Mouse (Mus musculus): Measurements from ENCODE around the gene Cd248. TPM values are rescaled to one million over a fixed set of nuclear protein-coding genes. Genes with fewer than 3 reads are reported as not detected.

The Cd248 gene
- polyA plus RNA-seq, 1 experiment from 2014 or later = 26.3 TPM

DNA sequence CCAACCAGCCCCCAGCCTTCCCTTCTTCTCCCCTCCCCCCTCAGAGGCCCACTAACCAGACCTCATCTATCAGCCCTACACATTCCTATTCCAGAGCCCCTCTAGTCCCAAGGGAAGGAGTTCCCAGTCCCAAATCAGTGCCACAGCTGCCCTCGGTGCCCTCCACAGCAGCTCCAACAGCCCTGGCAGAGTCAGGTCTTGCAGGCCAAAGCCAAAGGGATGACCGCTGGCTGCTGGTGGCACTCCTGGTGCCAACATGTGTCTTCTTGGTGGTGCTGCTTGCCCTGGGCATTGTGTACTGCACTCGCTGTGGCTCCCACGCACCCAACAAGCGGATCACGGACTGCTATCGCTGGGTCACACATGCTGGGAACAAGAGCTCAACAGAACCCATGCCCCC is 2.1 kb downstream of the Cd248 start:
- H3K27ac ChIP-seq = no peak overlapping the region
- peaks cover 55% of the 10 kb centered on the region for H3K4me1 ChIP-seq
- WGBS = 81% methylated on average over 7 of the region's 7 CpGs
- H3K9me3 ChIP-seq = no peaks in the 10 kb centered on the region
- peak overlapping the region; percentile 86 for H3K4me2 ChIP-seq (replicated peaks)
- 0 out of 2 replicates have a peak overlapping the region, but pooled peaks have one; percentile 13 for H3K9ac ChIP-seq
- no peaks in the 10 kb centered on the region for H3K36me3 ChIP-seq
- H3K4me3 ChIP-seq = peak overlapping the region; percentile 9; the same call in 1 of the 2 replicates
- no peak for ATAC-seq (ENCODE audit: low FRiP score, low read depth)
- H3K27me3 ChIP-seq (replicated peaks) = peaks cover 57% of the 10 kb centered on the region

DNA sequence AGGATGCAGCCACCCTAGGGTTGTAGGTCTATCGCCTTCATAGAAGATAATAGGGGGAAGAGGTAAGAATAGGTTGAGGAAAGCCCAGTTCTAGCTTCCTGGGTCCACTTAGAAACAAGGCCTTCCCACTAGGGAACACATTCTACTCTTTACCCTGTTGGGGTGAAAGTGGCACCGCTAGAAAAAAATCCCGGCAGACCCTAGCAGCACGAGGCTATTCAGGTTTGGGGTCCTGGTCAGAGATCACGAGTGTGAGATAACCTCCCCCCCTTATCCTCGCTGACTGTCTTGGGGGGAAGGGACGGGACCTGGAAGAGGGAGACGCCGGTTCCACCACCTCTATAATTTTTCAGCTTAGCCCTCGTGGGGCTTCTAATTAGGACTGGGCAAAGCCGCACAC is 3.2 kb downstream of the Cd248 start:
- H3K9ac ChIP-seq = 0 out of 2 replicates have a peak overlapping the region, but pooled peaks have one; percentile 41
- H3K4me1 ChIP-seq = peaks cover 50% of the 10 kb centered on the region
- WGBS = 10% methylated on average over 11 of the region's 11 CpGs
- peak overlapping the region; percentile 39; the same call in 1 of the 2 replicates for H3K27ac ChIP-seq
- H3K36me3 ChIP-seq = no peaks in the 10 kb centered on the region
- H3K4me3 ChIP-seq = peak overlapping the region; percentile 35
- H3K27me3 ChIP-seq (replicated peaks) = peaks cover 52% of the 10 kb centered on the region
- H3K4me2 ChIP-seq (replicated peaks) = peak overlapping the region; percentile 86
- no peaks in the 10 kb centered on the region for H3K9me3 ChIP-seq
- ATAC-seq (ENCODE audit: low FRiP score, low read depth) = no peak

DNA sequence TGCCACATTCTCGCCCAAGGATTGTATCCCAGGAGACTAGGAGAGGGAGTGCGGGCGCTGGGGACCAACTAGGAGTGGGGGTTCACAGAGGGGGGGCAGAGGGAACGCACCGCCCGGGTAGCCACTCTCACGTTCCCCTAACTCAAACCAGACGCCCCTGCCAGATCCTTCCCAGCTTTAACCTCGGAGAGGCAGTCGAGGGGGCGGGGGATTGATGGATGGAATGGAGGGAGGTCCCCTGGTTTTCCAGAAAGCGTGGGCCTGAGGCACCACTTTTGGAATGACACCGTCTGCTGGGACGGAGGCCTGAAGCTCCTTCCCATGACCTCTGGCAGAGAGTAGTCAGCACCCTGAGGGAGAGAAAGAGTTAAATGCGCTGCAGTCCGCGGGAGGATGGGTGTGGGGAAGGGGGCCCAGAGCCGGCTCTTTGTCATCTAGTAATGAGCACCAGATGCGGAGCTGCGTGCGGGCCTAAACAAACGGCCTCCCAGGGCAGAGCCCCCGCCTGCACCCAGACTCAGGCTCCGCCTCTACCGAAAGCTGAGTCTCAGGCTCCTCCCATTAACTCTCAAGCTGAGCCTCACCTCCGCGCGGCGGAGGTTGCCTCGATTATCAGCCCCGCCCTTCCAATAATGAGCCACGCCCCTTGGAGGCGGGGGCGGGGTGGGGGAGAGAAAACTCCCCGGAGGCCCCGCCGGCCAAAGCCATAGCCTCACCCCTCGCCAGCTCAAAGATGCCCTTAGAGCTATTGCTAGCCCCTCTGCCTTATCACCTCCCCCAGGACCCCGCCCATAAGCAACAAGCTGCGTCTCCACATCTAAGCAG is 3.9 kb downstream of the Cd248 start:
- Histone ChIP-seq H3K9ac (peak overlapping the region; percentile 41; the same call in 1 of the 2 replicates), H3K4me1 (peaks cover 50% of the 10 kb centered on the region), H3K36me3 (no peaks in the 10 kb centered on the region), H3K4me3 (peak overlapping the region; percentile 35), H3K27ac (peak overlapping the region; percentile 39; the same call in 1 of the 2 replicates), H3K9me3 (no peaks in the 10 kb centered on the region), H3K4me2 (replicated peaks) (peak overlapping the region; percentile 86), H3K27me3 (replicated peaks) (peaks cover 48% of the 10 kb centered on the region)
- under 1% methylated on average over 40 of the region's 40 CpGs for WGBS
- peak; percentile 75 for ATAC-seq (ENCODE audit: low FRiP score, low read depth)

DNA sequence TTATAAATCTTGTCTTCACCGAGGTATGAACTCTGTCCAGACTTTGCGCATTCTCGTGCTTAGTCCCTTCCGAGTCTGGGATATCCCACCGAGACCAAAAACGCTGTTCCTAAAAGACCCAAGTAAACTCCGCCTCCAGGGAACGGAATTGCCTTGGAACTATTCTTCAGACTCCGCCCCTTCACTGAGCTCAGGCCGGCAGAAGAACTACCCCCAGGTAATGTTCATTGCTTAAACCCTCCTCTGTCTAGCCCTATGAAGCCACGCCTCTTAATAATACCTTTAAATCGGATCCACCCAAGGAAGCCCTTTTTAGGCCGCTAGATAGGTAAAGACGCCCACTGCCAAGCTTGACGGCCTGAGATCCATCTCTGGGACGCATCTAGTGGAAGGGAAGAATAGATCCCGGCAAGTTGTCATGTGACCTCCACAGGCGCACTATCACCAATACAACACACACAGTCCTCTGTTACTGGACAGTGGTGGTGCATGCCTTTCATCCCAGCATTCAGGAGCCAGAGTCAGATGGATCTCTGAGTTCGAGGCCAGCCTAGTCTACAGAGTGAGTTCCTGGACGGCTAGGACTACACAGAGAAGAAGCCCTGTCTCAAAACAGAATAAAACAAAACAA is 4.6 kb downstream of the Cd248 start:
- Histone ChIP-seq H3K4me2 (replicated peaks) (peak overlapping the region; percentile 86), H3K9me3 (no peaks in the 10 kb centered on the region), H3K27ac (no peak overlapping the region), H3K9ac (0 out of 2 replicates have a peak overlapping the region, but pooled peaks have one; percentile 41), H3K27me3 (replicated peaks) (peaks cover 41% of the 10 kb centered on the region), H3K36me3 (no peaks in the 10 kb centered on the region), H3K4me3 (peak overlapping the region; percentile 35), H3K4me1 (peaks cover 43% of the 10 kb centered on the region)
- peak; percentile 22; the same call in 1 of the 2 replicates for ATAC-seq (ENCODE audit: low FRiP score, low read depth)
- WGBS = 2% methylated on average over 20 of the region's 20 CpGs

DNA sequence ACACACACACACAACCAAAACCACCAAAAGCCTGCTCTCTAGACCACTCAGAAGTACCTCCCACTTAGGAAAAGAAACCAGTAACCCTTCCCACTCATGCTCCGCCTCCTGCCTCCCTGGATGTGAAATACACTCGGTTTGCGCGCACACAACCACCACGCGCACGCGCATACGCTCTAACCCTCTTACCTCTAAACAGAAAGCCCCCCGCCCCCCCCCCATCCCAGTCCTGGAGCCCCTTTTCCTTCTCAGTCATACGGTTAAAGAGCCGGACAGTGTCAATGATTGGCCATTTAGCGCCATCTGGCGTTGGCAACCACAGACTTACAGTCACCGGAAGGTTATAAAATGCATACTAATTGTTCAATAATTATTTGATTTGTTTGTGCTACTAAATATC is 5.2 kb downstream of the Cd248 start:
- Histone ChIP-seq H3K9ac (no peak overlapping the region), H3K27me3 (replicated peaks) (peaks cover 36% of the 10 kb centered on the region), H3K9me3 (no peaks in the 10 kb centered on the region), H3K36me3 (no peaks in the 10 kb centered on the region), H3K4me2 (replicated peaks) (peak overlapping the region; percentile 86), H3K27ac (no peak overlapping the region), H3K4me1 (peaks cover 37% of the 10 kb centered on the region), H3K4me3 (peak overlapping the region; percentile 35; the same call in 1 of the 2 replicates)
- no peak for ATAC-seq (ENCODE audit: low FRiP score, low read depth)
- WGBS = 2% methylated on average over 15 of the region's 15 CpGs

DNA sequence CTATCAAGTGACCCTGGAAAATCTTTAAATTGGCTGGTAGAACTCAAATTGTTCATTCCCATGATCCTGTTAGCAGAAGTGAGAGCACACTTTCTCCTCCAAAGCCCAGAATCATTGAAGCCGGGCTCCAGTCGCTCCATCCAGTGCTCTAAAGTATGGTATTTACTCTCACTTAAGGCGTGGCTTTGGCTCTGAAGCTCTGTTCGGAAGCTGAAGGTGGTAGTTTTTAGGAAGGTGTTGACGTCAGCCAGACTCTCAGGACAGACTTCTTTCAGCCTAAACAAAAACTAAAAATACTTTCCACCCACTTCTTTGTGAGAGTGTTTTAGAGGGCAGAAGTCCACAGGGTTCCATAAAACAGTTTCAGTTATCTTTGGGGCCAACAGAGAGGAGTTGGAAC is 5.6 kb downstream of the Cd248 start:
- WGBS = 43% methylated on average over 5 of the region's 5 CpGs
- Histone ChIP-seq H3K9ac (no peak overlapping the region), H3K4me1 (peaks cover 32% of the 10 kb centered on the region), H3K27ac (no peak overlapping the region), H3K27me3 (replicated peaks) (peaks cover 33% of the 10 kb centered on the region), H3K36me3 (no peaks in the 10 kb centered on the region), H3K9me3 (no peaks in the 10 kb centered on the region), H3K4me3 (no peak overlapping the region), H3K4me2 (replicated peaks) (no peak overlapping the region)
- ATAC-seq (ENCODE audit: low FRiP score, low read depth) = no peak

DNA sequence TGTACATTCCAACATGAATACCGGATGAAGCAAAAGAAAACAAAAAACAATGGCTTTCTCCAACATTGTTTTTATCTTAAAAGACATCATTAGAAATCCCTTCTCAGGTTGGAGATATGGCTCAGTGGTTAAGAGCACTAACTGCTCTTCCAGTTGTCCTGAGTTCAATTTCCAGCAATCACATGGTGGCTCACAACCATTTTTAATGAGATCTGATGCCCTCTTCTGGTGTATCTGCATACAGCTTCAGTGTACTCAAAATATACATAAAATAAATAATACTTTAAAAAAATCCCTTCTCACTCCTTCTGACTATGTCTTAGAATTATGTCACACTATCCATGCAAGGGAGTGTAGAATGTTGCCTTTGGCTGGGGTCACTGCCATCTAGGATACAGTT is 11.4 kb downstream of the Cd248 start:
- no peak overlapping the region for H3K4me2 ChIP-seq (replicated peaks)
- H3K9ac ChIP-seq = no peak overlapping the region
- 95% methylated on average over 1 of the region's 1 CpGs for WGBS
- H3K4me3 ChIP-seq = no peak overlapping the region
- peaks cover 52% of the 10 kb centered on the region for H3K27me3 ChIP-seq (replicated peaks)
- no peaks in the 10 kb centered on the region for H3K9me3 ChIP-seq
- no peaks in the 10 kb centered on the region for H3K4me1 ChIP-seq
- H3K27ac ChIP-seq = no peak overlapping the region
- H3K36me3 ChIP-seq = no peaks in the 10 kb centered on the region
- ATAC-seq (ENCODE audit: low FRiP score, low read depth) = no peak

DNA sequence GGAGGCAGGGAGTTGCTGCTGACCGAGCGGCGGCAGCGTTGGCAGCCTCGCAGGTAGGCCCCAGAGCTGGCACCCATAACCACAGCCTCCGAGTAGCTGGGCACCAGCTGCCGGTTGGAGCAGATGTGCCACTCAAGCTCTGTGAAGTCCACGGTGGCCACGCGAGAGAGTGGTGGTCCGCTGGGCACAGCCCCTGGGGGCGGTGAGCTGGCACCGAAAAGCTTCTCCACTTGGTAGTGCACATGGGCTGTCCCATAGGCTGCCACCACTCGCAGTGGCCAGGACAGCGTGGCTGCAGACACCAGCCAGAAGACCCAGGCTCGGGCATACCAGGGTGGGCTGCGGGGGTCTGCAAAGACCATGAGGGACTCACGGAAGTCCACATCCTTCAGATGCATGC is 14.1 kb downstream of the Cd248 start:
- Histone ChIP-seq H3K4me3 (no peak overlapping the region), H3K9me3 (no peaks in the 10 kb centered on the region), H3K36me3 (no peaks in the 10 kb centered on the region), H3K27ac (no peak overlapping the region), H3K9ac (no peak overlapping the region), H3K4me2 (replicated peaks) (no peak overlapping the region), H3K27me3 (replicated peaks) (peaks cover 71% of the 10 kb centered on the region), H3K4me1 (peaks cover 9% of the 10 kb centered on the region)
- ATAC-seq (ENCODE audit: low FRiP score, low read depth) = no peak
- WGBS = 69% methylated on average over 18 of the region's 18 CpGs

DNA sequence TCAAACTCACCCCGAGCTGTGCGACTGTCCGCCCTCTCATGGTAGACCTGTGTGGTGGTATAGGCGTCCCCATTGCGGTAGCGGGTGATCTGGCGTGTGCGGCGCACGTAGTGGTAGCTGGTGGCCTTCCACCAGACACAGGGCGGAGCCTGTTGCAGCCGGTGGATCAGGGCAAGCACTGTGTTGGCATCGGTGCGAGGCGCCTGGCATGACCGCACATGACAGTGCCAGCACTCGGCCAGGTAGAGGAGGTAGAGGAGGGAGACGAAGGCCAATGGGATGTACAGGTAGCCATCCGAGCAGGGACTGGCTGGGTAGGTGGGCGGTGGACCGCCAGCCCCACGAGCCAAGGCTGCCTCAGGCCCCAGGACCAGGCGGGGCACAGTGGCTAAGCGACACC is 14.7 kb downstream of the Cd248 start:
- H3K4me3 ChIP-seq = no peak overlapping the region
- no peak overlapping the region for H3K27ac ChIP-seq
- peaks cover 13% of the 10 kb centered on the region for H3K4me1 ChIP-seq
- no peaks in the 10 kb centered on the region for H3K9me3 ChIP-seq
- ATAC-seq (ENCODE audit: low FRiP score, low read depth) = no peak
- peaks cover 71% of the 10 kb centered on the region for H3K27me3 ChIP-seq (replicated peaks)
- no peak overlapping the region for H3K9ac ChIP-seq
- WGBS = 68% methylated on average over 24 of the region's 24 CpGs
- no peaks in the 10 kb centered on the region for H3K36me3 ChIP-seq
- H3K4me2 ChIP-seq (replicated peaks) = no peak overlapping the region

DNA sequence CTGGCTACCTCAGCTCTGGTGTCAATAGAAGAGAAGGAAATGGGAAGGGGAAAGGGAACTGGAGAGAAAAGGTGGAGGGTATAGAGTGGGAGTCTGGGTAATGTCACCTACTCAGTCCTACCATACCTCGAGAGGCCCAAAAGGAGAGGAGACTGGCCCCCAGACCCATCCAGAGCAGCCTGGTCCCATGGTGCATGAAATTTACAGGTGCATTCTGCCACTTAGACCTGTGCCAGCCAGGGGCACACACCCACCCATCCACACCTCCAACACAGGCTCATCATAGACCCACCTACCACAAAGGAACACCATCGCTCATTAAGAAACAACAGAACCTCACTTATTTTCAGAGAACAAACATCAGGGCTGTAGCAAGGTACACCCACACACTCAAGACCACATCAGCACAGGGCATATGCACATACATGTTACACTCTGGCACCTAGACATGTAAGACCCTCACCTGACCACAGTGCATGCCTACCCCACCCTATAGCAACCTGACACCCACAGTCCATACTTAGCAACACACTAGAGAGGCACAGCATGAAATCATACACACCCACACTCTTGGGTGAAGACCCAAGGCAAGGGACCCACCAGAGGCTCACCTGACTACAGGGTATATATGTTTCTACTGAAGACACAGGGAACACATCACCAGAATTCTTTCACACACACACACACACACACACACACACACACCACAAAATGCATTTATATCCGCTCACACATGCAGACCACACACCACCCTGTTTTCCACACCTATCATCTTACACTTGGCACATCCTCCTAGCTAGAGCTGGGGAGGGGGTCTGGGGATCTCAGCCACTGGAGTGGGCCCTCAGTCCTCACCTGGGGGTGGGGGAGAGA is 16.3 kb downstream of the Cd248 start:
- H3K27ac ChIP-seq = no peak overlapping the region

DNA sequence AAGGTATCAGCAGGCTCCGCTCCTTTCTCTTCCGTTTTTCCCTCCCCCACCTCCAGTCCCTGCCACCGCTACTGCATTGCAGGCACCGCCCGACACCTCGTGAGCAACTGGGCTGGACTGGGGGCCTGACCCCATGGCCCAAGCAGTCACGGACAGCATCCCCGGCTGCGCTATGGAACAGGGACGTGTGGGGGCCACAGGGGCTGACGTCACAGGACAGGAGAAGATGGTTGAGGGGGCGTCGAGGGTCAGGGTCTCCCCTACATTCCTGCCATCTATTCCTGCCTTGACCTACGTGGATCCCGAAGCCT is 16.9 kb downstream of the Cd248 start:
- H3K27ac ChIP-seq = no peak overlapping the region
- H3K9ac ChIP-seq = peak overlapping the region; percentile 53; the same call in 1 of the 2 replicates
- peak overlapping the region; percentile 43 for H3K4me3 ChIP-seq
- no peaks in the 10 kb centered on the region for H3K9me3 ChIP-seq
- no peak for ATAC-seq (ENCODE audit: low FRiP score, low read depth)
- H3K36me3 ChIP-seq = no peaks in the 10 kb centered on the region
- H3K4me2 ChIP-seq (replicated peaks) = peak overlapping the region; percentile 75
- peaks cover 24% of the 10 kb centered on the region for H3K4me1 ChIP-seq
- peaks cover 67% of the 10 kb centered on the region for H3K27me3 ChIP-seq (replicated peaks)
- 8% methylated on average over 15 of the region's 15 CpGs for whole genome bisulfite sequencing

More for the DNA sequence above, 16.3 kb downstream of the Cd248 start:
- ATAC-seq (ENCODE audit: low FRiP score, low read depth) = no peak
- H3K9me3 ChIP-seq = no peaks in the 10 kb centered on the region
- WGBS = 78% methylated on average over 3 of the region's 3 CpGs
- 0 out of 2 replicates have a peak overlapping the region, but pooled peaks have one; percentile 53 for H3K9ac ChIP-seq
- peak overlapping the region; percentile 43 for H3K4me3 ChIP-seq
- H3K27me3 ChIP-seq (replicated peaks) = peaks cover 68% of the 10 kb centered on the region
- H3K36me3 ChIP-seq = no peaks in the 10 kb centered on the region
- H3K4me1 ChIP-seq = peaks cover 21% of the 10 kb centered on the region
- peak overlapping the region; percentile 75 for H3K4me2 ChIP-seq (replicated peaks)

Measured in neural tube, embryonic 12.5 days (tissue).